Mouse (Mus musculus) telencephalon, adult 2 months (tissue): ENCODE measurements around the gene Rbm5.
A peak's percentile ranks its signal among the peaks of the same experiment; 100 is the strongest.

Experiments
- DNase-seq: peaks from one replicate; pipeline ENCODE4 v3.0.0-alpha.2; 2011; ENCODE audit warnings: low read depth, low spot score

The Rbm5 gene

GRCm38 (mm10) chr9:107729709-107730108, 41.1 kb downstream of the Rbm5 start:
- DNase-seq, result no peak

GRCm38 (mm10) chr9:107728919-107729670, 41.7 kb downstream of the Rbm5 start:
- no peak for DNase-seq

- DNase-seq, result no peak
These were observed 43.8 kb downstream of the Rbm5 start for GRCm38 (mm10) chr9:107727041-107727440.

- no peak for DNase-seq
These were observed 46.0 kb downstream of the Rbm5 start for GRCm38 (mm10) chr9:107724796-107725195.

GRCm38 (mm10) chr9:107723794-107724531, 46.8 kb downstream of the Rbm5 start:
- DNase-seq, result no peak

GRCm38 (mm10) chr9:107723292-107723691, 47.5 kb downstream of the Rbm5 start:
- no peak for DNase-seq

GRCm38 (mm10) chr9:107718781-107719540, 51.8 kb downstream of the Rbm5 start:
- DNase-seq, result no peak

GRCm38 (mm10) chr9:107716951-107717350, 53.8 kb downstream of the Rbm5 start:
- no peak for DNase-seq

- no peak for DNase-seq
These were observed 55.2 kb downstream of the Rbm5 start for GRCm38 (mm10) chr9:107715632-107716031.

GRCm38 (mm10) chr9:107714221-107714952, 56.4 kb downstream of the Rbm5 start:
- DNase-seq, result no peak

- no peak for DNase-seq
These were observed 60.9 kb downstream of the Rbm5 start, which contains the start of gene Sema3f for GRCm38 (mm10) chr9:107709697-107710483. Sema3f (minus strand) TSS chr9:107710475.

- DNase-seq, result no peak
These were observed 61.6 kb downstream of the Rbm5 start for GRCm38 (mm10) chr9:107709096-107709696.

GRCm38 (mm10) chr9:107708439-107709095, 62.2 kb downstream of the Rbm5 start:
- DNase-seq, result no peak

- no peak for DNase-seq
These were observed 62.9 kb downstream of the Rbm5 start for GRCm38 (mm10) chr9:107707701-107708438.

- DNase-seq, result no peak
These were observed 64.0 kb downstream of the Rbm5 start for GRCm38 (mm10) chr9:107706781-107707211.

GRCm38 (mm10) chr9:107703337-107704122, 67.3 kb downstream of the Rbm5 start:
- no peak for DNase-seq

- DNase-seq, result no peak
These were observed 68.1 kb downstream of the Rbm5 start for GRCm38 (mm10) chr9:107702606-107703185.

- peak; percentile 42 for DNase-seq
These were observed 69.2 kb downstream of the Rbm5 start for GRCm38 (mm10) chr9:107701594-107701993.
